ENCODE assay signal across 28 mouse cellular contexts in genomic region chr5:30490845-30491244, GRCm38 (mm10). TPM values are rescaled to one million over a fixed set of nuclear protein-coding genes. Genes with fewer than 3 reads are reported as not detected.
DNase-seq lines count a peak whose midpoint lies in the region; ATAC-seq and TF ChIP-seq lines count a peak whose summit lies in the region.
"Had no signal": no experiment of that assay in that cellular context is flagged by ENCODE, and none has a peak within 500 bp of the region (broad histone marks: within the 10 kb centered on the region; RNA-seq: fewer than 3 reads in every experiment).

No protein-coding gene starts in this region.

- no peaks in the 10 kb centered on the region for H3K9me3 ChIP-seq in neural tube, embryonic 15.5 days (replicated peaks)
- H3K9me3 ChIP-seq: forebrain, embryonic 10.5 days; heart, embryonic 12.5 days; limb, embryonic 13.5 days; midbrain, embryonic 12.5 days had no signal

- no peaks in the 10 kb centered on the region for H3K27me3 ChIP-seq in liver, adult 2 months (ENCODE audit: control insufficient read depth, insufficient read depth, low read length)
- H3K27me3 ChIP-seq in neural tube, embryonic 15.5 days (replicated peaks): no peaks in the 10 kb centered on the region
- H3K27me3 ChIP-seq: heart, embryonic 12.5 days; limb, embryonic 13.5 days; midbrain, embryonic 12.5 days had no signal

- no peaks in the 10 kb centered on the region for H3K4me1 ChIP-seq in liver, adult 2 months (ENCODE audit: control insufficient read depth, insufficient read depth, low read length)
- H3K4me1 ChIP-seq in neural tube, embryonic 15.5 days: no peaks in the 10 kb centered on the region
- H3K4me1 ChIP-seq: midbrain, embryonic 12.5 days had no signal

- no peaks in the 10 kb centered on the region for H3K79me2 ChIP-seq in liver, adult 2 months (ENCODE audit: control insufficient read depth, insufficient read depth, low read length)

- no peak overlapping the region for H3K4me3 ChIP-seq in liver, adult 2 months (ENCODE audit: insufficient read depth, low read depth, low read length)
- no peak overlapping the region for H3K4me3 ChIP-seq in neural tube, embryonic 15.5 days (replicated peaks)
- H3K4me3 ChIP-seq: forebrain, embryonic 10.5 days; heart, embryonic 12.5 days; layer of hippocampus, adult 2 months; limb, embryonic 13.5 days; midbrain, embryonic 12.5 days had no signal

- no peak overlapping the region for H3K4me2 ChIP-seq in neural tube, embryonic 15.5 days
- H3K4me2 ChIP-seq: heart, embryonic 12.5 days; limb, embryonic 13.5 days; midbrain, embryonic 12.5 days had no signal

- H3K9ac ChIP-seq in liver, adult 2 months (ENCODE audit: low read depth, low read length): no peak overlapping the region
- H3K9ac ChIP-seq in neural tube, embryonic 15.5 days (replicated peaks): no peak overlapping the region
- H3K9ac ChIP-seq: forebrain, postnatal 0 days; heart, embryonic 12.5 days; limb, embryonic 13.5 days; liver, embryonic 14.5 days; midbrain, embryonic 12.5 days had no signal

- H3K27ac ChIP-seq in liver, adult 2 months (replicated peaks; ENCODE audit: insufficient read depth, low read depth, low read length): no peak overlapping the region
- H3K27ac ChIP-seq in neural tube, embryonic 15.5 days (replicated peaks): no peak overlapping the region
- H3K27ac ChIP-seq: forebrain, embryonic 10.5 days; layer of hippocampus, adult 2 months; limb, embryonic 13.5 days; liver, embryonic 14.5 days; midbrain, embryonic 12.5 days had no signal

- H3K36me3 ChIP-seq in liver, adult 2 months (ENCODE audit: control insufficient read depth, insufficient read depth, low read length): no peaks in the 10 kb centered on the region
- H3K36me3 ChIP-seq in neural tube, embryonic 15.5 days: no peaks in the 10 kb centered on the region
- H3K36me3 ChIP-seq: forebrain, embryonic 10.5 days; heart, embryonic 12.5 days; limb, embryonic 13.5 days; midbrain, embryonic 12.5 days had no signal

- TF ChIP-seq CTCF in liver, adult 2 months (IDR thresholded peaks at IDR 0.05; ENCODE audit: low read depth, low read length): no peak

- no peak for ATAC-seq in neural tube, embryonic 15.5 days (ENCODE audit: low FRiP score)
- ATAC-seq: forebrain, postnatal 0 days had no signal

- peak; percentile 13 for DNase-seq in liver, adult 2 months (ENCODE audit: extremely low read depth, low read depth, low spot score)
- no peak for DNase-seq in liver
- peak; percentile 30 for DNase-seq in 3T3-L1 (ENCODE audit: low read depth, low spot score)
- peak; percentile 13 for DNase-seq in brain, adult 2 months (ENCODE audit: low read depth, low spot score)
- peak; percentile 45 to 50 for DNase-seq in lung, postnatal 4 days
- no peak for DNase-seq in layer of hippocampus, postnatal 25 days (ENCODE audit: extremely low spot score in 1 of 2, low spot score in 1 of 2)
- DNase-seq: adrenal gland, postnatal 10 days; cerebellum, adult 2 months; cerebellum, postnatal 36 days; forebrain, postnatal 0 days; gastrocnemius, postnatal 14 days; heart, adult 11 months; heart, postnatal 10 days; kidney, adult 8-10 months; kidney, postnatal 25 days; thymus, postnatal 14 days had no signal

- 91% methylated on average over 5 of the region's 5 CpGs for WGBS in liver, adult 2 months
- WGBS in neural tube, embryonic 15.5 days: 77% methylated on average over 5 of the region's 5 CpGs

- no peak for TF ChIP-seq POLR2A in liver, adult 2 months (IDR thresholded peaks at IDR 0.05; ENCODE audit: extremely low read depth, insufficient read depth, low read length)

RNA-seq across cellular contexts. Expression of gene 1700001C02Rik, which starts 25.0 kb away (rescaled TPM):
- total RNA-seq in liver, adult 2 months (2014; rRNA removed): not detected in 2 replicates
- polyA plus RNA-seq in liver, adult 2 months (2012; rRNA removed): not detected in 2 replicates
- 0.36 and 0.65 TPM in 2 replicates for polyA plus RNA-seq in neural tube, embryonic 15.5 days (2015; fragmentation: Nextera tagmentation; extraction: Ambion mirVana)
- total RNA-seq in layer of hippocampus, postnatal 25 days (2021): under 1 TPM in 1 of 2 experiments, not detected in 1; 0.42 TPM
- total RNA-seq: adrenal gland, postnatal 10 days; gastrocnemius, postnatal 14 days; heart, postnatal 10 days; left cerebral cortex, adult 18-20 months; left cerebral cortex, postnatal 25 days; megakaryocyte progenitor cell, adult 5-6 weeks; neutrophil, adult 5-6 weeks had no signal
- polyA plus RNA-seq: forebrain, embryonic 10.5 days; heart, embryonic 12.5 days; limb, embryonic 13.5 days; liver, embryonic 14.5 days; midbrain, embryonic 12.5 days had no signal

RNA-seq across cellular contexts. Expression of gene Otof, which starts 29.1 kb away (rescaled TPM):
- not detected in 2 replicates for total RNA-seq in liver, adult 2 months (2014; rRNA removed)
- polyA plus RNA-seq in liver, adult 2 months (2012; rRNA removed): 0.01 TPM in 1 of 2 replicates, not detected in the other
- polyA plus RNA-seq in neural tube, embryonic 15.5 days (2015; fragmentation: Nextera tagmentation; extraction: Ambion mirVana): 7.2 and 7.8 TPM in 2 replicates
- total RNA-seq in layer of hippocampus, postnatal 25 days (2021): 1 to 10 TPM; 3.9 to 4.0 TPM
- total RNA-seq: neutrophil, adult 5-6 weeks had no signal

RNA-seq across cellular contexts. Expression of gene Cib4, which starts 54.8 kb away (rescaled TPM):
- not detected in 2 replicates for total RNA-seq in liver, adult 2 months (2014; rRNA removed)
- not detected in 2 replicates for polyA plus RNA-seq in liver, adult 2 months (2012; rRNA removed)
- not detected in 2 replicates for polyA plus RNA-seq in neural tube, embryonic 15.5 days (2015; fragmentation: Nextera tagmentation; extraction: Ambion mirVana)
- not detected for total RNA-seq in layer of hippocampus, postnatal 25 days (2021)
- total RNA-seq: forebrain, postnatal 0 days; gastrocnemius, postnatal 14 days; heart, postnatal 10 days; layer of hippocampus, adult 2 months; left cerebral cortex, adult 18-20 months; left cerebral cortex, postnatal 25 days; megakaryocyte progenitor cell, adult 5-6 weeks; neutrophil, adult 5-6 weeks had no signal
- polyA plus RNA-seq: cerebellum, adult 2 months; forebrain, embryonic 10.5 days; forebrain, postnatal 0 days; heart, embryonic 12.5 days; hindbrain, embryonic 11.5 days; liver, embryonic 14.5 days; midbrain, embryonic 12.5 days had no signal

Comparison
In these comparisons a context has a peak if more than half of its experiments do, and no peak if none do; other contexts are left out.
1. DNase-seq: peak in liver, adult 2 months (single experiment), 3T3-L1 (single experiment), brain, adult 2 months (single experiment) and lung, postnatal 4 days (2 of 2); none in liver (single experiment) and layer of hippocampus, postnatal 25 days (0 of 2).